Mouse (Mus musculus) spleen, adult 2 months (tissue): ENCODE results near the gene Ttll12. TPM values are rescaled to one million over a fixed set of nuclear protein-coding genes. Genes with fewer than 3 reads are reported as not detected.

Source experiments
- DNase-seq, 2 experiments: peaks; one replicate each; pipeline versions ENCODE4 v3.0.0 to v3.0.0-alpha.2; 2012 to 2021; ENCODE audit warnings: low spot score in 2 of 2, low read depth in 1 of 2
- H3K27ac ChIP-seq: fragments of 200-500 bp; 2 replicates; pipeline ENCODE4 v1.5.1; 2012; ENCODE audit warnings: low read length, inconsistent platforms; ENCODE audit not compliant: insufficient read depth
- H3K27me3 ChIP-seq: fragments of 200-500 bp; 2 replicates; pipeline ENCODE4 v1.6.1; 2012; ENCODE audit warnings: mild to moderate bottlenecking, moderate library complexity, low read length, inconsistent platforms; ENCODE audit not compliant: control insufficient read depth, insufficient read depth
- H3K36me3 ChIP-seq: fragments of 200-500 bp; 2 replicates; pipeline ENCODE4 v1.6.1; 2012; ENCODE audit warnings: mild to moderate bottlenecking, low read length, inconsistent platforms; ENCODE audit not compliant: control insufficient read depth, insufficient read depth
- H3K4me1 ChIP-seq: fragments of 200-500 bp; 2 replicates; pipeline ENCODE4 v1.6.1; 2011; ENCODE audit warnings: inconsistent platforms; ENCODE audit not compliant: control insufficient read depth, insufficient read depth, insufficient read length
- H3K4me3 ChIP-seq: fragments of 200-500 bp; 2 replicates; pipeline ENCODE4 v1.5.1; 2011; ENCODE audit warnings: mild to moderate bottlenecking, inconsistent platforms; ENCODE audit not compliant: insufficient read depth, insufficient read length; ENCODE audit errors: extremely low read depth
- CTCF ChIP-seq: fragments of 200-500 bp; IDR thresholded peaks from 2 replicates; pipeline ENCODE4 v1.5.1; 2011; ENCODE audit warnings: mild to moderate bottlenecking, inconsistent platforms; ENCODE audit not compliant: insufficient read depth, insufficient read length, insufficient replicate concordance; ENCODE audit errors: extremely low read depth
- POLR2A ChIP-seq: fragments of 200-500 bp; IDR thresholded peaks from 2 replicates; pipeline ENCODE4 v1.6.1; 2011; ENCODE audit warnings: low read depth, low read length, inconsistent platforms
- WGBS: fragments of 180-500 bp; shearing (Covaris S2); methylation state at CpG from one replicate; pipeline ENCODE4 v1.1.7; 2018; 5-methylcytosine and 5-hydroxymethylcytosine counted together
- polyA plus RNA-seq: library from polyadenylated mRNA; depleted of rRNA; stranded (reverse); fragments of >200 nt; gene quantifications from 2 replicates; pipeline ENCODE4 v1.2.3, GENCODE M21; 2012; rRNA removed

Ttll12 gene
- 19.9 and 23.6 TPM in 2 replicates for polyA plus RNA-seq

DNA sequence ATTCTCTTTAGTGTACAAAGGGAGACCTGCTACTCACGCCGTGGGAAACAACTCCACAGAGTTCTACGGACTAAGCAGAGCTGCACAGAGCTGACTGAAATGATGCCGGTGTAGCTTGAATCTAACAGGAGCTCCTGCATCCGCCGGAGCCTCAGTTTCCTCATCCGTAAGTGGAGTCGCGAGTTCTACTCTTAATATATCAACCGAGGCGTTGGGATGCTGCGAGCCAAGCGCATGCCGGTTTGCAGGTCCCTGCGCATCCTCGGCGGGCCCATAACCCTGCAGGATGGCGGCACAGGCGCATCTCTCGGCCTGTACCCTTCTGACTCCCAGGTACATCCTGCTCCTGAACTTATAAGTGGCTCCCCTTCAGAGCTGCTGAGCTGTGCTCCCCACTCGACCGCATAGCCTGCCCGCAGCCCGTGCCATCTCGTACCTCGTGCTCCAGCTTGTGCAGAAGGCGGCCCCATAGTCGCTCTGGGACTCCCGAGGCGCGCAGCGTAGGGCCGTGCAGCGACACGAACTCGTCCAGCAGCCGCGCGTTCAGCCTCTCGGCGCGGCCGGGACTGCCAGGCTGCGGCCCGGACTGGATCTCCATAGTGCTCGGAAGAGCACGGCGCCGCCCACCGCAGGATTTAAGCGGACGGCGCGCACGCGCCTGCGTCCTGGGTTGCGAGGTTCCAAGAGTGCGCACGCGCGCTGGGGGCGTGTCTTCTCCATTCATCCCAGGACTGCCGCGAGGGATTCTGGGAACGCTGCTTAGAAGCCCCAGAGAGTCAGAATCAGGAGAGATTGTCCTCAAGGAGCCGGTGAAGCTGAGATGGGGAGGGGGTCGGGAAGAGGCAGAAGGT lies at the start of gene Ttll12:
Gene Ttll12 (minus strand): TSS at position 645 of the 851 bp plus-strand sequence.
- H3K27ac ChIP-seq, result peak within 1 kb of the TSS; percentile 26; the same call in 1 of the 2 replicates
- under 1% methylated on average over 68 of the region's 68 CpGs for WGBS
- H3K27me3 ChIP-seq, result no peaks in the 10 kb centered on the region
- no peaks in the 10 kb centered on the region for H3K36me3 ChIP-seq
- no peaks in the 10 kb centered on the region; the same call in 1 of the 2 replicates for H3K4me1 ChIP-seq
- no peak for TF ChIP-seq POLR2A
- no peak for TF ChIP-seq CTCF
- peak within 1 kb of the TSS; percentile 82 for H3K4me3 ChIP-seq
- peak; percentile 56 to 80 for DNase-seq

DNA sequence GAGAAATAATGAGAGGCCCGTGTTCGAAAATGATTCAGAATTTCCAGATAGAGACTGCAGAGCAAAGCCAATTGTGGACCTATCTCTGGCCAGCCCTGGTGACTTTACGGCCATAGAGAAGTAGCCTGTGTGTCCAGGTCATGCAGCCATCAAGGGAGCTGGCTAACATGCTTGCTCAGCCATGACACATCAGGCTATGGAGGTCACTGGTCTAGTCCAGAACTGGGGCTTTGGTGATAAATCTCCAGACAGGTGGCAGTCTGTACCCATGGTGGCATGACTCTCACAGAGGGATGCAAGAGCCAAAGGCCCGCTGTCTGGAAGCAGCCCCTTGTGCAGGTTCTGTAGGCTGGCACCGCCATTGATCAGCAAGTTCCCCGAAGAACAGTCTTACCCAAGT lies 47.6 kb upstream of the Ttll12 start:
- WGBS, result 93% methylated on average over 6 of the region's 6 CpGs
- no peak for TF ChIP-seq CTCF
- no peak for TF ChIP-seq POLR2A
- no peaks in the 10 kb centered on the region for H3K27me3 ChIP-seq

DNA sequence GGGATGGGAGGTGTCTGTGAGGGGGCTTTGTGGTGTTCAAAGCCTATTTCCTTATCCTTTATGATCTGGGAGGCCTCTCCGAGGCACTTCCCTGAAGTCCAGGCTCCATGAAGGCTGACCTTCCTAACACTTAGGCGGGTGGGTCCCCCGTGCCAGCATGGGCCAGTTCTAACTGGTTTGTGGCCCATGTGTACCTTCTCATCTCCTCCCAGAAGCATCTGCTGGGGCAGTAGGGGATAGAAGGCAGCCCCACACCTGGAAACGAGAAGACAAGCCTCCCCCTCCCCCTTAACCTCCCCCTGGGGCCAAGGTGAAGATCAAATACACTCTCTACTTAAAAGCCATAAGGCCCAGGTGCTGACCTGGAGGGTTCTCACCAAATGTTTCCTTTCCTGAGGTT lies 45.3 kb upstream of the Ttll12 start:
- H3K4me1 ChIP-seq, result no peaks in the 10 kb centered on the region
- H3K27me3 ChIP-seq, result no peaks in the 10 kb centered on the region
- no peak overlapping the region for H3K27ac ChIP-seq
- no peak for TF ChIP-seq CTCF
- TF ChIP-seq POLR2A, result no peak
- no peaks in the 10 kb centered on the region for H3K36me3 ChIP-seq
- WGBS, result 51% methylated on average over 4 of the region's 4 CpGs
- no peak for DNase-seq
- no peak overlapping the region for H3K4me3 ChIP-seq

More for the DNA sequence above, 47.6 kb upstream of the Ttll12 start:
- Histone ChIP-seq H3K4me1 (no peaks in the 10 kb centered on the region), H3K27ac (no peak overlapping the region), H3K36me3 (no peaks in the 10 kb centered on the region), H3K4me3 (no peak overlapping the region)
- no peak for DNase-seq

DNA sequence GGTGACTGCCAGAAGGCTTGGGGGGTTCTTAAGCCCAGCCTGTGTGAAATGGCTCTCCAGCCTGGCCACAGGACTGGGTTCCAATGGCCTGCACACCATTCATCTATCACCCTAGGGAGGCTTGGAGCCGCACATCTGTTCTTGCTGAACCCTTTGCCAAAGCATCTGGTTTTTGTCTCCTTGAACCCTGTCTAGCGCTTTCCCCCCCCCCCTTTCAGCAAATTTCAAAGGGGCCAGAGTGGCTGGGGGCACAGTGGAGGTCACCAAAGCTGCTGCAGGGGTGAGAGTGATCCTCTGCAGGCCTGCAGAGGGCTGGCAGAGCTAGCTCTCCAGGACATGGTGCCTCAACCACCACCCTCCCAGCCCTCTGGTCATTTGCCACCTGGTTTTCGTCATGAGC lies 44.2 kb upstream of the Ttll12 start:
- Histone ChIP-seq H3K4me3 (no peak overlapping the region), H3K27ac (no peak overlapping the region), H3K27me3 (no peaks in the 10 kb centered on the region), H3K4me1 (no peaks in the 10 kb centered on the region), H3K36me3 (no peaks in the 10 kb centered on the region)
- TF ChIP-seq POLR2A (no peak), CTCF (no peak)
- WGBS, result 87% methylated on average over 3 of the region's 3 CpGs
- no peak for DNase-seq

DNA sequence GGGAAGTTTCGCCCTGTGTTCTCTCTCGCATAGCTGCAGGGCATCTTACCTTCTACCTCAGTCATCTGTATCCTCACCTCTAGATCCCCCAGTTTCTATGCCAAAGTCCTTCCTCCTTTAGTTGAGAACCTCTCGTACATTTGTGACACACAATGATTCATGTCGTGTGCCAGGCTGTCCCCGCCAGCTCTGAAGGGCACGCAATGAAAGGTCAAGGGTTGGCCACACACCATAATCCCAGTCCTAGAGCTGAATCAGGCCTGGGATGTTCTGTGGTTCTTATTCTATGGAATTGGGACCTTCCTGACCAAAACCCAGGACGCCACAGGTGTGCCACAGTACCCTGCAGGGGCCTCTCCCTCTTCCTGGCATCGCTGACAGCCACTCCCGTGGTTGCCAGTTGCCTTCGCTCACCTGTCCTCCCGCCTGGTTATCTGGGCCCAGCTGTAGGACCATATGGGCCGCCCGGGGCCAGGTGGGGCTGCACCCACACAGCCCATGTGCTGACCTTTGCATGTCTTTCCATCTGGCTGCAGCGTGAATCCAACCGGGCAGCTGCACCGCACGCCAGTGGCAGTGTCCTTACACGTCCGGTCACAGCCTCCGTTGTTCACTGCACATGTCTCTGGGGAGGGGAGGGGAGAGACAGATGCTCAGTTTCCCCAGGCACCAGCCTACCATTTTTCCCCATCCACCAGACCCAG lies 43.4 kb upstream of the Ttll12 start:
- 82% methylated on average over 20 of the region's 20 CpGs for WGBS
- H3K27me3 ChIP-seq, result no peaks in the 10 kb centered on the region
- no peak for DNase-seq

DNA sequence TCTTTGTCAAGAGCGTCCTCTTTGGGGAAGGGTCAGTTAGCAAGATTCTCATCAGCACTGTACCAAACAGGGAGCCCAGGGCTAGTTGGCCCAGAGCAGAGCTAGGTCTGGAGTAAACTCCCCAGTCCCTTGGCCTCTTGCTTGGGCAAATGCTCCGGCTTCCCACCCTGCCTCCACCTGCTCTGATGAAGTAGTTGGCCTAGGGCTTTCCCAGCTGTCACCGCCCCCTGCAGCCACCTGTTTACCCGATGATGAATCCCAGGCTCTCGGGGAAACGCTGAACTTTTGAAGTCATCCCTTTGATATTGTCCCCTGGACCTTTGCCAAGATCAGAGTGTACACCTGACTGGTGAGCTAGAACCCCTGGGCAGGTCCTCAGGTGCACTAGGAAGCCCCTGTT lies 41.8 kb upstream of the Ttll12 start:
- Histone ChIP-seq H3K36me3 (no peaks in the 10 kb centered on the region), H3K4me1 (no peaks in the 10 kb centered on the region), H3K27ac (no peak overlapping the region), H3K4me3 (no peak overlapping the region), H3K27me3 (no peaks in the 10 kb centered on the region)
- WGBS, result 68% methylated on average over 6 of the region's 6 CpGs
- TF ChIP-seq POLR2A (no peak), CTCF (no peak)
- DNase-seq, result no peak

More for the DNA sequence above, 43.4 kb upstream of the Ttll12 start:
- TF ChIP-seq POLR2A (no peak), CTCF (no peak)
- Histone ChIP-seq H3K4me1 (no peaks in the 10 kb centered on the region), H3K4me3 (no peak overlapping the region), H3K36me3 (no peaks in the 10 kb centered on the region), H3K27ac (no peak overlapping the region)

DNA sequence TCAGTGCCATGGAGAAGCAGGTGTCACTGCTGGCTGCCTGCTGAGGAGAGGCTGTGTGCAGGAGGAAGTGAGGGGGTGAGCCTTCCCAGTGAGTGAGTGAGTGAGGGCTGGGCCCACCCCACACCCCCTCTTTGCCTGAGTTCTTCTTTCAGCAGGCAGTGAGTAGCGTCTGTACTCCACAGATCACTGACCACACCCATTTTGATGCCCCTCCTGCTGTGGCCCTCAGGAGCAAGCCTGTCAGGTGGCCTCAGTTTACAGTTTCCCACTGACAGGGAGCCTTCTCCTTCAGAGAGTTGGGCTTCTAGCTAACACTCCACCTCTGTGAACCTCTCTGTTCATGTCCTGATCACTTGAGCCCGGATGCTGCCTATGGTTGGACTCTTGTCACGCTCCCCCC lies 40.3 kb upstream of the Ttll12 start:
- no peak overlapping the region for H3K27ac ChIP-seq
- WGBS, result 47% methylated on average over 3 of the region's 3 CpGs
- DNase-seq, result no peak
- H3K27me3 ChIP-seq, result no peaks in the 10 kb centered on the region
- no peaks in the 10 kb centered on the region for H3K4me1 ChIP-seq
- H3K4me3 ChIP-seq, result no peak overlapping the region
- TF ChIP-seq POLR2A (no peak), CTCF (no peak)
- H3K36me3 ChIP-seq, result no peaks in the 10 kb centered on the region
